Mouse (Mus musculus) olfactory bulb, adult 2 months (tissue): Measurements from ENCODE around the gene Nup35.

ENCODE experiments used
- CTCF ChIP-seq: fragments of 200-500 bp; IDR thresholded peaks from 2 replicates; pipeline ENCODE4 v1.5.1; 2012; ENCODE audit warnings: low read depth, mild to moderate bottlenecking, low read length, moderate library complexity; ENCODE audit not compliant: insufficient read depth
- POLR2A ChIP-seq: fragments of 200-500 bp; IDR thresholded peaks from 2 replicates; pipeline ENCODE4 v1.6.1; 2012; ENCODE audit warnings: mild to moderate bottlenecking, low read depth, low read length, moderate library complexity; ENCODE audit not compliant: insufficient read depth

DNA sequence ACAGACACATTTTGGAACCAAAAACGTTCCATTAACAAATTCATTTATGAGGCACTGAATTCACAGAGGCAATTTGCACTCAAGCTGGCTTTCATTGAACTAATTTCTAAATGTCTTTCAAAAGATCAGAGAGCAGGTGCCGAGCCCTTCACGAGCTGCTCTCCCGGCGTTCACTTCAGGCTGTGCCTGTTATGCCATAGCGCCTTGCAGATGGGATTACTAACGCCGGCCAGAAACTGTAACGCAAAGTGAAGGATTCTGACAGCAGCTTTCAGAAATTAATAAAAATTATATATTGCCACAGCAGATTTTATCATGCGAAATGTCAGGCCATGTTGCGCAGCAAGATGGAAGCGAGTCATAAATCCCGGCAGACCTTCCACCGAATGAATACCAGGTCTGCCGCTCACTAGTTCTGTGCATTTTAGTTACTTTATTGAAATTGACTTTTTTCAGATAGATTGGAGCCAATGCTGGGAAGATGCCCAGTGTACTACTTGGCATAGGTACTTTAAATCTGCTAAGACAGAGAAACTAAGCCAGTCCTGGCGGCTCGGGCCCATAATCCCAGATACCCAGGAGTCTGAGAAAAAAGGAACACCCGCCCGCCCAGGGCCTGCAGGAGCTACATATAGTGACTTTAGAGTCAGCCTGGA lies 13.1 kb upstream of the Nup35 start:
- TF ChIP-seq CTCF, result no peak
- TF ChIP-seq POLR2A, result no peak
